Mouse (Mus musculus) T-helper 1 cell (primary cell): ENCODE data around the gene Adgrl4.

Source experiments
- in situ Hi-C: fragments of 300-600 bp; cut with MboI, MseI; formaldehyde crosslinking; loops from one replicate; pipeline ENCODE4 v1.15.1; 2025; ENCODE audit warnings: high pct_unique_total_duplicates

Adgrl4 gene

GRCm38 (mm10) chr3:151488853-151489252 lies 51.2 kb downstream of the Adgrl4 start:
- in situ Hi-C loops = no loop called here

GRCm38 (mm10) chr3:151505606-151506005 lies 67.9 kb downstream of the Adgrl4 start:
- in situ Hi-C loops = no loop called here

- in situ Hi-C loops = no loop called here
Measured at GRCm38 (mm10) chr3:151511184-151511583, 73.5 kb downstream of the Adgrl4 start.

GRCm38 (mm10) chr3:151547182-151547581 lies 109.5 kb downstream of the Adgrl4 start:
- in situ Hi-C loops = loop anchor here (5.0 kb wide), 1 partner anchor 105 kb away; no protein-coding TSS in a partner anchor

- in situ Hi-C loops = no loop called here
Measured at GRCm38 (mm10) chr3:151551002-151551401, 113.3 kb downstream of the Adgrl4 start.

- in situ Hi-C loops = no loop called here
Measured at GRCm38 (mm10) chr3:151556635-151557034, 118.9 kb downstream of the Adgrl4 start.

- in situ Hi-C loops = no loop called here
Measured at GRCm38 (mm10) chr3:151557125-151557524, 119.4 kb downstream of the Adgrl4 start.

- in situ Hi-C loops = no loop called here
Measured at GRCm38 (mm10) chr3:151557607-151558006, 119.9 kb downstream of the Adgrl4 start.

GRCm38 (mm10) chr3:151558374-151558773 lies 120.7 kb downstream of the Adgrl4 start:
- in situ Hi-C loops = no loop called here

GRCm38 (mm10) chr3:151565664-151566621 lies 128.3 kb downstream of the Adgrl4 start:
- in situ Hi-C loops = no loop called here

- in situ Hi-C loops = no loop called here
Measured at GRCm38 (mm10) chr3:151566629-151567028, 128.9 kb downstream of the Adgrl4 start.

- in situ Hi-C loops = no loop called here
Measured at GRCm38 (mm10) chr3:151567541-151567940, 129.9 kb downstream of the Adgrl4 start.

GRCm38 (mm10) chr3:151572089-151572488 lies 134.4 kb downstream of the Adgrl4 start:
- in situ Hi-C loops = no loop called here

- in situ Hi-C loops = no loop called here
Measured at GRCm38 (mm10) chr3:151575292-151575691, 137.6 kb downstream of the Adgrl4 start.

- in situ Hi-C loops = no loop called here
Measured at GRCm38 (mm10) chr3:151576155-151576554, 138.5 kb downstream of the Adgrl4 start.

GRCm38 (mm10) chr3:151591904-151592303 lies 154.2 kb downstream of the Adgrl4 start:
- in situ Hi-C loops = no loop called here
